Mouse (Mus musculus): Measurements from ENCODE around the gene Mcm10.

Gene Mcm10

GRCm38 (mm10) chr2:4988826-4989424 lies 23.7 kb downstream of the Mcm10 start:
- in situ Hi-C loops (cut with MboI, MseI) = no loop called here

- in situ Hi-C loops (cut with MboI, MseI) = no loop called here
These were observed 25.0 kb downstream of the Mcm10 start for GRCm38 (mm10) chr2:4987388-4988180.

- in situ Hi-C loops (cut with MboI, MseI) = no loop called here
These were observed 25.8 kb downstream of the Mcm10 start for GRCm38 (mm10) chr2:4986798-4987197.

GRCm38 (mm10) chr2:4985000-4985399 lies 27.6 kb downstream of the Mcm10 start:
- in situ Hi-C loops (cut with MboI, MseI) = no loop called here

- in situ Hi-C loops (cut with MboI, MseI) = no loop called here
These were observed 28.6 kb downstream of the Mcm10 start for GRCm38 (mm10) chr2:4983987-4984386.

GRCm38 (mm10) chr2:4978091-4978490 lies 34.5 kb downstream of the Mcm10 start:
- in situ Hi-C loops (cut with MboI, MseI) = no loop called here

GRCm38 (mm10) chr2:4975807-4976206 lies 36.8 kb downstream of the Mcm10 start, which contains the start of gene Ucma:
Ucma (plus strand) TSS chr2:4976122.
- in situ Hi-C loops (cut with MboI, MseI) = no loop called here

GRCm38 (mm10) chr2:4969083-4969482 lies 43.5 kb downstream of the Mcm10 start:
- in situ Hi-C loops (cut with MboI, MseI) = loop anchor here in 1 of 2 experiments (25.0 kb wide), 1 partner anchor 932 kb away; no protein-coding TSS in a partner anchor

- in situ Hi-C loops (cut with MboI, MseI) = loop anchor here in 1 of 2 experiments (25.0 kb wide), 1 partner anchor 931 kb away; no protein-coding TSS in a partner anchor
These were observed 44.8 kb downstream of the Mcm10 start for GRCm38 (mm10) chr2:4967806-4968205.

GRCm38 (mm10) chr2:4958039-4958438 lies 54.6 kb downstream of the Mcm10 start:
- in situ Hi-C loops (cut with MboI, MseI) = loop anchor here in 1 of 2 experiments (25.0 kb wide), 1 partner anchor 921 kb away; no protein-coding TSS in a partner anchor

GRCm38 (mm10) chr2:4954216-4954760 lies 58.3 kb downstream of the Mcm10 start:
- in situ Hi-C loops (cut with MboI, MseI) = loop anchor here in 1 of 2 experiments (25.0 kb wide), 1 partner anchor 917 kb away; no protein-coding TSS in a partner anchor

GRCm38 (mm10) chr2:4950986-4951385 lies 61.6 kb downstream of the Mcm10 start:
- in situ Hi-C loops (cut with MboI, MseI) = loop anchor here in 1 of 2 experiments (25.0 kb wide), 1 partner anchor 914 kb away; no protein-coding TSS in a partner anchor

GRCm38 (mm10) chr2:4949691-4950090 lies 62.9 kb downstream of the Mcm10 start:
- in situ Hi-C loops (cut with MboI, MseI) = loop anchor here in 1 of 2 experiments (25.0 kb wide), 1 partner anchor 912 kb away; no protein-coding TSS in a partner anchor

GRCm38 (mm10) chr2:4940861-4941260 lies 71.7 kb downstream of the Mcm10 start:
- in situ Hi-C loops (cut with MboI, MseI) = no loop called here
